Mouse (Mus musculus): ENCODE data around the gene Gm19426. TPM values are rescaled to one million over a fixed set of nuclear protein-coding genes. Genes with fewer than 3 reads are reported as not detected.
A peak's percentile ranks its signal among the peaks of the same experiment; 100 is the strongest.
"Not testable (repeated sequence)": the region's sequence is repeated elsewhere in the genome, so short reads cannot be mapped to it uniquely, and the experiment has no call there.

Gm19426 gene
- polyA plus RNA-seq, 1 experiment from 2014 or later: 1.5 TPM

DNA sequence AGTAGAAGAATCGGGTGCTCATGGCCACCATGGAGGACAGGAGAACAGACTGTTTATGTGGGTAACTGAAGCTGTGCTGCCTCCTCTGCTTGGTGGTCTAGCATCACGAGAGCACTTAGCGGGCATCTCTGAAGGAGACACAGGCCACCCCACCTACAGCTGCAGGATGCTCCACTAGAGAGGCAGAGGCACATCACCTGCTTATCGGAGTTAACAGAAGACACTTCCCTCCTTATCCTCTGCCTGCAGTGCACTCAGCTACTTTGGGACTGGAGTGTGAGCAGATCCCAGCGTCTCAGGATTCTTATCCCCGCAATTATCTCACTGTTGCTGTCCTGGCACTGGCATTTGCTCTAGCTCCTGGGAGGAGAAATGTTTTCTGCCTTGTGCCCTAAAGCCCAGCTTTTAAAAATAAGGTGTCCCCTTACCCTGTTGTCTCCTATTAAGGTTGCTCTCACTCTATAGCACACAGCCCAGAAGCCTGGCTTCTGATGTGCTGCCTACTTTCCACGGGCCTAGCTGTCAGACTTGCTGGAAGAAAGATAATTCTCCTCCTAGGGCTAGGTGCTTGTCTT lies 8.0 kb downstream of the Gm19426 start:
- ATAC-seq (ENCODE audit: insufficient read depth): peak; percentile 90

DNA sequence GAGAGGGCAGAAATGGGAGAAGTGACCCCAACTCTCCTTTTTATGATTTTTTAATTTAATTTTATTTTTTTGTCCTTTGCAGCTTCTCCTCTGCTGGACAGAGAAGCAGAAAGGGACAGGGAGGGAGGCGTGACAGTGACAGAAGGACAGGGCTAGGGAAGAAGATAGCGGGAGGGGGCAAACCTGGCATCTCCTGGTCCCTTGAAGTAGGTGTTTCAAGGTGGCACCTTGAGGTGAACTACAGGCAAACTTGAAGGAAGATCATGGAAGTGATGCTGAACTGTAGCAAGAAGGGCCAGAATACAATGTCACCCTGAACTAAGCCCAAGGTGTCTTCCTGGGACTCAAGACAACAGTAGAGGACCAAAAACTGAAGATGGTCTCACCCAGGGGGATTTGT lies 8.5 kb downstream of the Gm19426 start:
- H3K4me1 ChIP-seq (replicated peaks): peaks cover 98% of the 10 kb centered on the region
- peak overlapping the region; percentile 82 for H3K4me2 ChIP-seq
- 2% methylated on average over 2 of the region's 2 CpGs for WGBS (ENCODE audit: insufficient replicate concordance)
- peaks cover 26% of the 10 kb centered on the region for H3K27me3 ChIP-seq
- peaks cover 41% of the 10 kb centered on the region for H3K36me3 ChIP-seq (replicated peaks)
- H3K9ac ChIP-seq: peak overlapping the region; percentile 77
- no peaks in the 10 kb centered on the region for H3K9me3 ChIP-seq (replicated peaks)
- H3K4me3 ChIP-seq (replicated peaks): peak overlapping the region; percentile 66
- peak overlapping the region; percentile 98 for H3K27ac ChIP-seq (replicated peaks)
- peak; percentile 35 for ATAC-seq (ENCODE audit: insufficient read depth)

More for the DNA sequence above, 8.0 kb downstream of the Gm19426 start:
- Histone ChIP-seq H3K27me3 (peaks cover 27% of the 10 kb centered on the region), H3K9ac (peak overlapping the region; percentile 77), H3K36me3 (replicated peaks) (peaks cover 46% of the 10 kb centered on the region), H3K9me3 (replicated peaks) (no peaks in the 10 kb centered on the region), H3K4me2 (peak overlapping the region; percentile 82), H3K27ac (replicated peaks) (peak overlapping the region; percentile 98), H3K4me1 (replicated peaks) (peaks cover 98% of the 10 kb centered on the region), H3K4me3 (replicated peaks) (peak overlapping the region; percentile 66)
- 2% methylated on average over 7 of the region's 7 CpGs for WGBS (ENCODE audit: insufficient replicate concordance)

DNA sequence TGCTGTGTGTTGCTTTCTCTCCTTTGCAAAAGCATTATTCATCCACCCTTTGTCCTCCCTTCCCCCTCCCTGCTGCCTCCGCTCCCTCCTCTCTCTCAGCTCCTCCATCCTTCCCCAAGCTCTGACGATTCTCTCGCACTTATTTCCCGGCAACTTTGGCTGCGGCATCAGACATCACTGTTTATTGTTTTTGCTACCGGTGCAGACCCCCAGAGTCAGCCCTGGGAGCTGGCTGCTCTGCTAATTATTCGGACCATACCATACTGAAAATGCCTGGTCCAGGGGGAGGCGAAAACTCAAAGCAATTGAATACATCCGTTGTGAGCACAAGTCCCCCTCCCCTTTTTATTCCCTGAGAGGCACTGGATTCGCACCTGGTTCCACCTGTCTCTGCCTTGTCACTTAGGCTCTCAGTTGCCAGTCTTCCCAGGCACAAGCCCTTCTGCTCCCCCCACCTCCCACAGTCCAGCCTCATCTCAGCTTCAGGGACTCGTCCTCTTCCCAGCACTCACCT lies 9.0 kb downstream of the Gm19426 start:
- Histone ChIP-seq H3K27ac (replicated peaks) (peak overlapping the region; percentile 98), H3K4me2 (peak overlapping the region; percentile 82), H3K27me3 (peaks cover 26% of the 10 kb centered on the region), H3K36me3 (replicated peaks) (peaks cover 36% of the 10 kb centered on the region), H3K4me1 (replicated peaks) (peaks cover 98% of the 10 kb centered on the region), H3K9me3 (replicated peaks) (no peaks in the 10 kb centered on the region), H3K4me3 (replicated peaks) (peak overlapping the region; percentile 66), H3K9ac (peak overlapping the region; percentile 77)
- 1% methylated on average over 11 of the region's 11 CpGs for WGBS (ENCODE audit: insufficient replicate concordance)
- ATAC-seq (ENCODE audit: insufficient read depth): no peak

DNA sequence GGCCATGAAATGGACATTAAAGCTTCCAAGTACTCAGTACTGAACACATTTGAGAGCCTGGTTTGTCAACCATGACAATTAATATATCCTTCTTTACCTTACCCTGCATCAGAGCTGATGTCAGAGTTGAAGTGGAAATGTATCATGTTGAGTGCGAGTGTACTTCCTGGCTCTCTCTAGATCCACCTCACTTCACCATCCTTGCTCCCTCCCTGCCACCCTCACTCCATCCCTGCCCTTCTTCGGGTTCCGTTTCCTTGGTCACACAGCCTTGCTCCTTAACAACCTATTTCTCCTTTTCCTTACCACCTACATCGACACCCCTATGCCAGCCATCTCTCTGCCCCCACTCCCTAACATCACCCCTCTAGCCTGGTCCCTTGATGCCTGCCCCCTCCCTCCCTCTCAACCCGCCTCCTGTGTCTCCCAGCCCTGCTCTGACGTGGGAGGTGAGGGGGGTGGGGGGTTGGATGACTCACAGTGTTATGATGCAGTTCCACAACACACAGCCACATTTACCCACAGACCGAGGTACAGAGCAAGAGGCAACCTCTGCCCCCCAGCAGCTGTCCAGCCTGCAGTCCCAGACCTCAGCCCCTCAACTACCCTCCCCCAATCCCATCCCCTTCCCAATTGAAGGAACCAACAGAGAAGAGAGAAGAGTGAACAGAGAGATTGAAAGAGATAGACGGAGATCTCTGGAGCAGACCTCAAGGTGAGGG lies 9.7 kb downstream of the Gm19426 start, which contains the start of gene Ypel4:
TSS of gene Ypel4 (plus strand) at position 480 of the 722 bp plus-strand sequence.
- 7% methylated on average over 8 of the region's 8 CpGs for WGBS (ENCODE audit: insufficient replicate concordance)
- H3K27me3 ChIP-seq: peaks cover 26% of the 10 kb centered on the region
- H3K4me3 ChIP-seq (replicated peaks): peak within 1 kb of the TSS; percentile 66
- H3K4me2 ChIP-seq: peak within 1 kb of the TSS; percentile 82
- no peaks in the 10 kb centered on the region for H3K9me3 ChIP-seq (replicated peaks)
- H3K9ac ChIP-seq: peak within 1 kb of the TSS; percentile 77
- ATAC-seq (ENCODE audit: insufficient read depth): peak; percentile 60
- H3K36me3 ChIP-seq (replicated peaks): peaks cover 29% of the 10 kb centered on the region
- peaks cover 96% of the 10 kb centered on the region for H3K4me1 ChIP-seq (replicated peaks)
- peak within 1 kb of the TSS; percentile 98 for H3K27ac ChIP-seq (replicated peaks)

GRCm38 (mm10) chr2:84732394-84732793 lies 11.1 kb downstream of the Gm19426 start:
- H3K36me3 ChIP-seq (replicated peaks): peaks cover 16% of the 10 kb centered on the region
- H3K27ac ChIP-seq (replicated peaks): peak overlapping the region; percentile 98
- peak overlapping the region; percentile 82 for H3K4me2 ChIP-seq
- no peak overlapping the region for H3K4me3 ChIP-seq (replicated peaks)
- no peaks in the 10 kb centered on the region for H3K9me3 ChIP-seq (replicated peaks)
- 79% methylated on average over 1 of the region's 1 CpGs for WGBS (ENCODE audit: insufficient replicate concordance)
- peaks cover 92% of the 10 kb centered on the region for H3K4me1 ChIP-seq (replicated peaks)
- H3K9ac ChIP-seq: peak overlapping the region; percentile 22; the same call in 1 of the 2 replicates
- no peak for ATAC-seq (ENCODE audit: insufficient read depth)
- peaks cover 22% of the 10 kb centered on the region for H3K27me3 ChIP-seq

GRCm38 (mm10) chr2:84731206-84731605 lies 12.2 kb downstream of the Gm19426 start:
- H3K36me3 ChIP-seq (replicated peaks): peaks cover 5% of the 10 kb centered on the region
- H3K4me3 ChIP-seq (replicated peaks): no peak overlapping the region
- no peak overlapping the region for H3K9ac ChIP-seq
- 84% methylated on average over 3 of the region's 3 CpGs for WGBS (ENCODE audit: insufficient replicate concordance)
- H3K4me2 ChIP-seq: no peak overlapping the region
- peaks cover 83% of the 10 kb centered on the region for H3K4me1 ChIP-seq (replicated peaks)
- H3K9me3 ChIP-seq (replicated peaks): no peaks in the 10 kb centered on the region
- no peak for ATAC-seq (ENCODE audit: insufficient read depth)
- H3K27me3 ChIP-seq: peaks cover 11% of the 10 kb centered on the region; the same call in 1 of the 2 replicates
- peak overlapping the region; percentile 98 for H3K27ac ChIP-seq (replicated peaks)

DNA sequence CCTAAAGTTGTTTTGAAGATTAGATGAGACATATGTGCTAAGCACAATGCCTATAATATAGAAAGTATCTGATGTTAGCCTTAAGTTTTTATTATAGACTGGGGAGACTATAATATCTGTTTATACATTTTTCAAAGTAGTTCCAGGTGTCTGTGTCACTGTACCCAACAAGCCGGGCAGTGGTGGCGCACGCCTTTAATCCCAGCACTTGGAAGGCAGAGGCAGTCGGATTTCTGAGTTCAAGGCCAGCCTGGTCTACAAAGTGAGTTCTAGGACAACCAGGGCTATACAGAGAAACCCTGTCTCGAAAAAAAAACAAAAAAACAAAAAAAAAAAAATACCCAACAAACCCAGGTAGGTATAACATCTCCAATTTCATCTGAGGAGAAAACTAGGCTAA lies 15.3 kb downstream of the Gm19426 start:
- ATAC-seq (ENCODE audit: insufficient read depth); H3K9me3 ChIP-seq (replicated peaks); H3K27me3 ChIP-seq; H3K9ac ChIP-seq: not testable (repeated sequence)
- peak overlapping the region; percentile 94 for H3K27ac ChIP-seq (replicated peaks)
- H3K36me3 ChIP-seq (replicated peaks): peaks cover 31% of the 10 kb centered on the region
- peak overlapping the region; percentile 67; the same call in 1 of the 2 replicates for H3K4me3 ChIP-seq (replicated peaks)
- WGBS (ENCODE audit: insufficient replicate concordance): 78% methylated on average over 5 of the region's 5 CpGs
- H3K4me2 ChIP-seq: peak overlapping the region; percentile 81
- peaks cover 84% of the 10 kb centered on the region for H3K4me1 ChIP-seq (replicated peaks)

GRCm38 (mm10) chr2:84727172-84727858 lies 16.1 kb downstream of the Gm19426 start, which contains the start of gene Clp1:
Gene Clp1, minus strand, starts transcription at chr2:84727350.
- ATAC-seq (ENCODE audit: insufficient read depth): peak; percentile 94
- WGBS (ENCODE audit: insufficient replicate concordance): under 1% methylated on average over 39 of the region's 39 CpGs
- H3K4me1 ChIP-seq (replicated peaks): peaks cover 78% of the 10 kb centered on the region

GRCm38 (mm10) chr2:84726716-84727115 lies 16.7 kb downstream of the Gm19426 start:
- H3K36me3 ChIP-seq (replicated peaks): peaks cover 44% of the 10 kb centered on the region
- no peaks in the 10 kb centered on the region for H3K9me3 ChIP-seq (replicated peaks)
- peak overlapping the region; percentile 67 for H3K4me3 ChIP-seq (replicated peaks)
- peak overlapping the region; percentile 63 for H3K9ac ChIP-seq
- H3K4me2 ChIP-seq: peak overlapping the region; percentile 81
- peaks cover 78% of the 10 kb centered on the region for H3K4me1 ChIP-seq (replicated peaks)
- ATAC-seq (ENCODE audit: insufficient read depth): peak; percentile 26
- no peaks in the 10 kb centered on the region for H3K27me3 ChIP-seq
- 1% methylated on average over 9 of the region's 9 CpGs for WGBS (ENCODE audit: insufficient replicate concordance)
- peak overlapping the region; percentile 94 for H3K27ac ChIP-seq (replicated peaks)

More at GRCm38 (mm10) chr2:84727172-84727858, 16.1 kb downstream of the Gm19426 start, which contains the start of gene Clp1:
- Histone ChIP-seq H3K36me3 (replicated peaks) (peaks cover 38% of the 10 kb centered on the region), H3K27me3 (no peaks in the 10 kb centered on the region), H3K4me2 (peak within 1 kb of the TSS; percentile 81), H3K27ac (replicated peaks) (peak within 1 kb of the TSS; percentile 94), H3K4me3 (replicated peaks) (peak within 1 kb of the TSS; percentile 67), H3K9ac (peak within 1 kb of the TSS; percentile 71), H3K9me3 (replicated peaks) (no peaks in the 10 kb centered on the region)

- Histone ChIP-seq H3K4me2 (peak overlapping the region; percentile 81), H3K27me3 (no peaks in the 10 kb centered on the region), H3K36me3 (replicated peaks) (peaks cover 53% of the 10 kb centered on the region), H3K27ac (replicated peaks) (peak overlapping the region; percentile 94; the same call in 1 of the 2 replicates), H3K9ac (peak overlapping the region; percentile 63), H3K4me3 (replicated peaks) (peak overlapping the region; percentile 67), H3K9me3 (replicated peaks) (no peaks in the 10 kb centered on the region), H3K4me1 (replicated peaks) (peaks cover 78% of the 10 kb centered on the region)
- ATAC-seq (ENCODE audit: insufficient read depth): no peak
- 88% methylated on average over 10 of the region's 10 CpGs for WGBS (ENCODE audit: insufficient replicate concordance)
Measured at GRCm38 (mm10) chr2:84725770-84726169, 17.7 kb downstream of the Gm19426 start.

Measured in liver, embryonic 15.5 days (tissue).